Mouse (Mus musculus) central nervous system, embryonic 11.5 days (tissue): ENCODE data around the gene Hipk2. TPM values are rescaled to one million over a fixed set of nuclear protein-coding genes. Genes with fewer than 3 reads are reported as not detected.

Experiments
- polyA plus RNA-seq: library from polyadenylated mRNA; depleted of rRNA; stranded (reverse); fragments of >200 nt; gene quantifications from 2 replicates; pipeline ENCODE4 v1.2.3, GENCODE M21; 2012; rRNA removed

Hipk2 gene
- polyA plus RNA-seq = 23.3 and 29.4 TPM in 2 replicates

GRCm38 (mm10) chr6:38876071-38876911 lies at the start of gene Hipk2:
Gene Hipk2, minus strand, starts transcription at chr6:38876165.

GRCm38 (mm10) chr6:38875258-38876070 lies 501 bp downstream of the Hipk2 start, which contains the start of gene Tbxas1:
Gene Tbxas1, plus strand, starts transcription at chr6:38875404.

GRCm38 (mm10) chr6:38662714-38663615 lies 213.0 kb downstream of the Hipk2 start, which contains the start of gene Clec2l:
Gene Clec2l, plus strand, starts transcription at chr6:38663069.

Other genes starting within 250 kb of the Hipk2 start
- gene Klrg2, start 238.9 kb downstream of the Hipk2 start, polyA plus RNA-seq = 0.04 and 0.11 TPM in 2 replicates
- 3.6 and 7.1 TPM in 2 replicates for gene Clec2l, start 213.1 kb downstream of the Hipk2 start, polyA plus RNA-seq
- 1.3 and 2.1 TPM in 2 replicates for gene Tbxas1, start 761 bp downstream of the Hipk2 start, polyA plus RNA-seq
- gene Parp12, start 242.2 kb upstream of the Hipk2 start, polyA plus RNA-seq = 3.4 and 5.1 TPM in 2 replicates